Mouse (Mus musculus) brain, embryonic 14.5 days (tissue): ENCODE data around the gene Rbfox2.

Experiments
- CTCF ChIP-seq: fragments of 200-500 bp; IDR thresholded peaks from 2 replicates; pipeline ENCODE4 v1.5.1; 2012; ENCODE audit warnings: inconsistent platforms, mild to moderate bottlenecking, moderate library complexity, borderline replicate concordance; ENCODE audit not compliant: insufficient read depth, insufficient read length; ENCODE audit errors: extremely low read depth
- POLR2A ChIP-seq: fragments of 200-500 bp; IDR thresholded peaks from 2 replicates; pipeline ENCODE4 v1.6.1; 2012; ENCODE audit warnings: mild to moderate bottlenecking, inconsistent platforms, borderline replicate concordance; ENCODE audit not compliant: poor library complexity, insufficient read depth, insufficient read length, severe bottlenecking; ENCODE audit errors: extremely low read depth

GRCm38 (mm10) chr15:77293493-77293892, 13.3 kb downstream of the Rbfox2 start:
- TF ChIP-seq CTCF (no peak), POLR2A (no peak)
